Mouse (Mus musculus) splenic B cell, adult 2 months (primary cell): ENCODE results near the gene Dmrt2.

ENCODE experiments used
- DNase-seq: peaks from one replicate; pipeline ENCODE4 v3.0.0-alpha.2; 2011; ENCODE audit warnings: low read depth, low spot score
- H3K27me3 ChIP-seq: 2 replicates; pipeline ENCODE4 v1.6.1; 2012; ENCODE audit warnings: mild to moderate bottlenecking, low read length, moderate library complexity, mixed read lengths; ENCODE audit not compliant: control insufficient read depth, poor library complexity, insufficient read depth, severe bottlenecking
- H3K36me3 ChIP-seq: 2 replicates; pipeline ENCODE4 v1.6.1; 2012; ENCODE audit warnings: mild to moderate bottlenecking, low read length, moderate library complexity, mixed read lengths; ENCODE audit not compliant: control insufficient read depth, poor library complexity, insufficient read depth, severe bottlenecking

The Dmrt2 gene

GRCm38 (mm10) chr19:25669593-25670248, 2.5 kb upstream of the Dmrt2 start:
- Histone ChIP-seq H3K27me3 (peaks cover 6% of the 10 kb centered on the region; the same call in 1 of the 2 replicates), H3K36me3 (no peaks in the 10 kb centered on the region)
- DNase-seq, result no peak

GRCm38 (mm10) chr19:25670571-25671285, 1.5 kb upstream of the Dmrt2 start:
- Histone ChIP-seq H3K36me3 (no peaks in the 10 kb centered on the region), H3K27me3 (peaks cover 4% of the 10 kb centered on the region; the same call in 1 of the 2 replicates)
- no peak for DNase-seq

- DNase-seq, result no peak
- peaks cover 2% of the 10 kb centered on the region; the same call in 1 of the 2 replicates for H3K27me3 ChIP-seq
- no peaks in the 10 kb centered on the region for H3K36me3 ChIP-seq
Observed at GRCm38 (mm10) chr19:25671681-25672080, 530 bp upstream of the Dmrt2 start.

- Histone ChIP-seq H3K36me3 (no peaks in the 10 kb centered on the region), H3K27me3 (peaks cover 2% of the 10 kb centered on the region; the same call in 1 of the 2 replicates)
- no peak for DNase-seq
Observed at GRCm38 (mm10) chr19:25673224-25674055, 1.2 kb downstream of the Dmrt2 start.

GRCm38 (mm10) chr19:25674056-25674420, 1.8 kb downstream of the Dmrt2 start:
- Histone ChIP-seq H3K36me3 (no peaks in the 10 kb centered on the region), H3K27me3 (peaks cover 2% of the 10 kb centered on the region; the same call in 1 of the 2 replicates)
- no peak for DNase-seq

- DNase-seq, result no peak
- H3K27me3 ChIP-seq, result no peaks in the 10 kb centered on the region; the same call in 1 of the 2 replicates
Observed at GRCm38 (mm10) chr19:25674744-25675143, 2.5 kb downstream of the Dmrt2 start.

GRCm38 (mm10) chr19:25675866-25676440, 3.7 kb downstream of the Dmrt2 start:
- Histone ChIP-seq H3K27me3 (no peaks in the 10 kb centered on the region; the same call in 1 of the 2 replicates), H3K36me3 (no peaks in the 10 kb centered on the region)
- no peak for DNase-seq

More at GRCm38 (mm10) chr19:25674744-25675143, 2.5 kb downstream of the Dmrt2 start:
- no peaks in the 10 kb centered on the region for H3K36me3 ChIP-seq

- no peaks in the 10 kb centered on the region for H3K27me3 ChIP-seq
- H3K36me3 ChIP-seq, result no peaks in the 10 kb centered on the region
- DNase-seq, result no peak
Observed at GRCm38 (mm10) chr19:25698850-25699249, 26.6 kb downstream of the Dmrt2 start.

- Histone ChIP-seq H3K36me3 (no peaks in the 10 kb centered on the region), H3K27me3 (no peaks in the 10 kb centered on the region)
- DNase-seq, result no peak
Observed at GRCm38 (mm10) chr19:25713382-25713781, 41.2 kb downstream of the Dmrt2 start.

- Histone ChIP-seq H3K27me3 (no peaks in the 10 kb centered on the region), H3K36me3 (no peaks in the 10 kb centered on the region)
- no peak for DNase-seq
Observed at GRCm38 (mm10) chr19:25714927-25715326, 42.7 kb downstream of the Dmrt2 start.

- Histone ChIP-seq H3K27me3 (no peaks in the 10 kb centered on the region), H3K36me3 (no peaks in the 10 kb centered on the region)
- DNase-seq, result no peak
Observed at GRCm38 (mm10) chr19:25722616-25723015, 50.4 kb downstream of the Dmrt2 start.
